Mouse (Mus musculus) forebrain, embryonic 12.5 days (tissue): ENCODE measurements around the gene L3mbtl4. TPM values are rescaled to one million over a fixed set of nuclear protein-coding genes. Genes with fewer than 3 reads are reported as not detected.

Experiments used
- ATAC-seq: fragments of 200-750 bp; cut with Nextera tagmentation; 2 replicates; pipeline ENCODE4 v1.8.0; 2017; ENCODE audit warnings: moderate TSS enrichment; ENCODE audit not compliant: low FRiP score
- H3K27ac ChIP-seq: fragments of 300-500 bp; sonication (generic); 2 replicates; pipeline ENCODE4 v1.5.1; 2016; ENCODE audit warnings: mild to moderate bottlenecking
- H3K27me3 ChIP-seq: fragments of 300-500 bp; sonication (generic); 2 replicates; pipeline ENCODE4 v1.6.1; 2016; ENCODE audit warnings: mild to moderate bottlenecking
- H3K36me3 ChIP-seq: fragments of 300-500 bp; sonication (generic); replicated peaks from 2 replicates; pipeline ENCODE4 v1.6.1; 2016; ENCODE audit warnings: mild to moderate bottlenecking
- H3K4me1 ChIP-seq: fragments of 300-500 bp; sonication (generic); 2 replicates; pipeline ENCODE4 v1.6.1; 2016
- H3K4me2 ChIP-seq: fragments of 300-500 bp; sonication (generic); 2 replicates; pipeline ENCODE4 v1.6.1; 2016; ENCODE audit warnings: mild to moderate bottlenecking, moderate library complexity
- H3K4me3 ChIP-seq: fragments of 300-500 bp; sonication (generic); replicated peaks from 2 replicates; pipeline ENCODE4 v1.5.1; 2016; ENCODE audit warnings: mild to moderate bottlenecking
- H3K9ac ChIP-seq: fragments of 300-500 bp; sonication (generic); 2 replicates; pipeline ENCODE4 v1.6.1; 2016; ENCODE audit warnings: mild to moderate bottlenecking
- H3K9me3 ChIP-seq: fragments of 300-500 bp; sonication (generic); 2 replicates; pipeline ENCODE4 v1.6.1; 2016
- WGBS: fragments of 180-500 bp; shearing (Covaris S2); methylation state at CpG from one replicate; pipeline ENCODE4 v1.1.7; 2016; 5-methylcytosine and 5-hydroxymethylcytosine counted together
- polyA plus RNA-seq: library from polyadenylated mRNA; unstranded; fragments of >200 nt; fragmentation: Nextera tagmentation; extraction: Ambion mirVana; gene quantifications from 2 replicates; pipeline ENCODE4 v1.2.1, GENCODE M21; 2016

L3mbtl4 gene
- polyA plus RNA-seq, 1 experiment from 2014 or later = 0.23 TPM

- WGBS = 60% methylated on average over 1 of the region's 1 CpGs
- H3K36me3 ChIP-seq = no peaks in the 10 kb centered on the region
- H3K9ac ChIP-seq = no peak overlapping the region
- H3K4me3 ChIP-seq = no peak overlapping the region
- H3K27ac ChIP-seq = no peak overlapping the region
- no peak overlapping the region for H3K4me2 ChIP-seq
- no peaks in the 10 kb centered on the region for H3K4me1 ChIP-seq
- no peak for ATAC-seq
- H3K9me3 ChIP-seq = no peaks in the 10 kb centered on the region
- no peaks in the 10 kb centered on the region for H3K27me3 ChIP-seq
These were observed 474.7 kb downstream of the L3mbtl4 start for GRCm38 (mm10) chr17:68748296-68748695.

GRCm38 (mm10) chr17:68750513-68750912, 476.9 kb downstream of the L3mbtl4 start:
- H3K4me2 ChIP-seq = no peak overlapping the region
- H3K4me3 ChIP-seq = no peak overlapping the region
- no peaks in the 10 kb centered on the region for H3K27me3 ChIP-seq
- H3K27ac ChIP-seq = no peak overlapping the region
- WGBS = 72% methylated on average over 6 of the region's 6 CpGs
- no peaks in the 10 kb centered on the region for H3K4me1 ChIP-seq
- no peaks in the 10 kb centered on the region for H3K9me3 ChIP-seq
- H3K9ac ChIP-seq = no peak overlapping the region
- no peaks in the 10 kb centered on the region for H3K36me3 ChIP-seq
- no peak for ATAC-seq

- Histone ChIP-seq H3K9me3 (no peaks in the 10 kb centered on the region), H3K36me3 (no peaks in the 10 kb centered on the region), H3K9ac (no peak overlapping the region), H3K4me1 (no peaks in the 10 kb centered on the region), H3K4me2 (no peak overlapping the region), H3K27ac (no peak overlapping the region), H3K27me3 (no peaks in the 10 kb centered on the region), H3K4me3 (no peak overlapping the region)
- ATAC-seq = 0 out of 2 replicates have a peak, but pooled peaks have one; percentile 33
- WGBS = 89% methylated on average over 7 of the region's 7 CpGs
These were observed 479.5 kb downstream of the L3mbtl4 start for GRCm38 (mm10) chr17:68753112-68753511.

GRCm38 (mm10) chr17:68754789-68755188, 481.2 kb downstream of the L3mbtl4 start:
- H3K27ac ChIP-seq = no peak overlapping the region
- no peaks in the 10 kb centered on the region for H3K27me3 ChIP-seq
- H3K4me3 ChIP-seq = no peak overlapping the region
- 91% methylated on average over 11 of the region's 11 CpGs for WGBS
- ATAC-seq = no peak
- no peak overlapping the region for H3K4me2 ChIP-seq
- no peaks in the 10 kb centered on the region for H3K9me3 ChIP-seq
- H3K36me3 ChIP-seq = no peaks in the 10 kb centered on the region
- H3K4me1 ChIP-seq = no peaks in the 10 kb centered on the region
- no peak overlapping the region for H3K9ac ChIP-seq

- WGBS = 66% methylated on average over 5 of the region's 5 CpGs
- no peaks in the 10 kb centered on the region for H3K36me3 ChIP-seq
- H3K9ac ChIP-seq = no peak overlapping the region
- no peaks in the 10 kb centered on the region for H3K4me1 ChIP-seq
- peak; percentile 44; the same call in 1 of the 2 replicates for ATAC-seq
- H3K4me2 ChIP-seq = no peak overlapping the region
- H3K4me3 ChIP-seq = no peak overlapping the region
- H3K27ac ChIP-seq = no peak overlapping the region
- no peaks in the 10 kb centered on the region for H3K9me3 ChIP-seq
- H3K27me3 ChIP-seq = no peaks in the 10 kb centered on the region
These were observed 484.8 kb downstream of the L3mbtl4 start for GRCm38 (mm10) chr17:68758428-68758827.

GRCm38 (mm10) chr17:68758936-68759335, 485.3 kb downstream of the L3mbtl4 start:
- no peak for ATAC-seq
- no peak overlapping the region for H3K27ac ChIP-seq
- no peak overlapping the region for H3K9ac ChIP-seq
- WGBS = 82% methylated on average over 3 of the region's 3 CpGs
- H3K9me3 ChIP-seq = no peaks in the 10 kb centered on the region
- H3K4me2 ChIP-seq = no peak overlapping the region
- H3K27me3 ChIP-seq = no peaks in the 10 kb centered on the region
- no peaks in the 10 kb centered on the region for H3K4me1 ChIP-seq
- H3K4me3 ChIP-seq = no peak overlapping the region
- no peaks in the 10 kb centered on the region for H3K36me3 ChIP-seq

- no peaks in the 10 kb centered on the region for H3K4me1 ChIP-seq
- H3K9ac ChIP-seq = no peak overlapping the region
- H3K27ac ChIP-seq = no peak overlapping the region
- no peak overlapping the region for H3K4me3 ChIP-seq
- H3K27me3 ChIP-seq = no peaks in the 10 kb centered on the region
- H3K9me3 ChIP-seq = no peaks in the 10 kb centered on the region
- WGBS = 83% methylated on average over 1 of the region's 1 CpGs
- no peaks in the 10 kb centered on the region for H3K36me3 ChIP-seq
- H3K4me2 ChIP-seq = no peak overlapping the region
- ATAC-seq = no peak
These were observed 486.4 kb downstream of the L3mbtl4 start for GRCm38 (mm10) chr17:68759978-68760377.

GRCm38 (mm10) chr17:68764329-68764880, 490.8 kb downstream of the L3mbtl4 start:
- 84% methylated on average over 10 of the region's 10 CpGs for WGBS
- ATAC-seq = no peak

GRCm38 (mm10) chr17:68769561-68769960, 496.0 kb downstream of the L3mbtl4 start:
- no peak overlapping the region for H3K4me2 ChIP-seq
- ATAC-seq = no peak
- 92% methylated on average over 4 of the region's 4 CpGs for WGBS
- H3K36me3 ChIP-seq = no peaks in the 10 kb centered on the region
- H3K27ac ChIP-seq = no peak overlapping the region
- H3K4me1 ChIP-seq = no peaks in the 10 kb centered on the region
- no peaks in the 10 kb centered on the region for H3K9me3 ChIP-seq
- H3K4me3 ChIP-seq = no peak overlapping the region
- H3K9ac ChIP-seq = no peak overlapping the region
- no peaks in the 10 kb centered on the region for H3K27me3 ChIP-seq

More at GRCm38 (mm10) chr17:68764329-68764880, 490.8 kb downstream of the L3mbtl4 start:
- no peaks in the 10 kb centered on the region for H3K36me3 ChIP-seq
- no peaks in the 10 kb centered on the region for H3K27me3 ChIP-seq
- H3K4me3 ChIP-seq = no peak overlapping the region
- H3K4me1 ChIP-seq = no peaks in the 10 kb centered on the region
- no peaks in the 10 kb centered on the region for H3K9me3 ChIP-seq
- no peak overlapping the region for H3K4me2 ChIP-seq
- H3K9ac ChIP-seq = no peak overlapping the region
- H3K27ac ChIP-seq = no peak overlapping the region

GRCm38 (mm10) chr17:68771046-68771750, 497.6 kb downstream of the L3mbtl4 start:
- 64% methylated on average over 7 of the region's 7 CpGs for WGBS
- H3K4me2 ChIP-seq = no peak overlapping the region
- H3K27ac ChIP-seq = no peak overlapping the region
- no peaks in the 10 kb centered on the region for H3K36me3 ChIP-seq
- H3K9ac ChIP-seq = no peak overlapping the region
- H3K27me3 ChIP-seq = no peaks in the 10 kb centered on the region
- no peak overlapping the region for H3K4me3 ChIP-seq
- no peak for ATAC-seq
- H3K4me1 ChIP-seq = no peaks in the 10 kb centered on the region
- no peaks in the 10 kb centered on the region for H3K9me3 ChIP-seq

- H3K4me2 ChIP-seq = no peak overlapping the region
These were observed 520.1 kb downstream of the L3mbtl4 start for GRCm38 (mm10) chr17:68793741-68794140.

GRCm38 (mm10) chr17:68826323-68826722, 552.7 kb downstream of the L3mbtl4 start, which contains the start of gene Tmem200c:
Tmem200c (plus strand) TSS chr17:68826623.
- Histone ChIP-seq H3K4me1 (no peaks in the 10 kb centered on the region), H3K9ac (no peak within 1 kb of the TSS), H3K27me3 (no peaks in the 10 kb centered on the region), H3K4me2 (no peak within 1 kb of the TSS), H3K36me3 (no peaks in the 10 kb centered on the region), H3K9me3 (no peaks in the 10 kb centered on the region), H3K4me3 (no peak within 1 kb of the TSS), H3K27ac (no peak within 1 kb of the TSS)
- WGBS = 83% methylated on average over 6 of the region's 6 CpGs
- ATAC-seq = no peak

More at GRCm38 (mm10) chr17:68793741-68794140, 520.1 kb downstream of the L3mbtl4 start:
- Histone ChIP-seq H3K9me3 (no peaks in the 10 kb centered on the region), H3K27me3 (no peaks in the 10 kb centered on the region), H3K4me3 (no peak overlapping the region), H3K4me1 (no peaks in the 10 kb centered on the region), H3K27ac (no peak overlapping the region), H3K9ac (no peak overlapping the region), H3K36me3 (no peaks in the 10 kb centered on the region)
- no peak for ATAC-seq
- WGBS = 87% methylated on average over 4 of the region's 4 CpGs
